Mouse (Mus musculus) ES-Bruce4 (cell line): Measurements from ENCODE around the gene AC109138.7. TPM values are rescaled to one million over a fixed set of nuclear protein-coding genes. Genes with fewer than 3 reads are reported as not detected.

ENCODE experiments used
- H3K27ac ChIP-seq: 2 replicates; pipeline ENCODE4 v1.5.1; 2012; ENCODE audit warnings: low read length, inconsistent platforms; ENCODE audit not compliant: insufficient read depth
- H3K27me3 ChIP-seq: 2 replicates; pipeline ENCODE4 v1.6.1; 2012; ENCODE audit warnings: mild to moderate bottlenecking, low read length, inconsistent platforms; ENCODE audit not compliant: control insufficient read depth, poor library complexity, insufficient read depth, severe bottlenecking
- H3K36me3 ChIP-seq: 2 replicates; pipeline ENCODE4 v1.6.1; 2012; ENCODE audit warnings: inconsistent platforms, mild to moderate bottlenecking, low read length, moderate library complexity; ENCODE audit not compliant: control insufficient read depth, poor library complexity, insufficient read depth, severe bottlenecking
- H3K4me1 ChIP-seq: one replicate; pipeline ENCODE4 v1.8.1; 2011; ENCODE audit warnings: low read length; ENCODE audit not compliant: control insufficient read depth, insufficient read depth
- H3K4me3 ChIP-seq: 2 replicates; pipeline ENCODE4 v1.5.1; 2011; ENCODE audit warnings: low read depth, mild to moderate bottlenecking, low read length
- H3K9ac ChIP-seq: 2 replicates; pipeline ENCODE4 v1.6.1; 2012; ENCODE audit warnings: low read depth, mild to moderate bottlenecking, inconsistent platforms; ENCODE audit not compliant: poor library complexity, severe bottlenecking
- H3K9me3 ChIP-seq: replicated peaks from 2 replicates; pipeline ENCODE4 v1.6.1; 2012; ENCODE audit warnings: mild to moderate bottlenecking, low read length, inconsistent platforms; ENCODE audit not compliant: control insufficient read depth, poor library complexity, insufficient read depth, severe bottlenecking
- CTCF ChIP-seq: IDR thresholded peaks from one replicate; pipeline ENCODE4 v1.8.1; 2011; ENCODE audit warnings: low read depth, low read length
- EP300 ChIP-seq: IDR thresholded peaks from 2 replicates; pipeline ENCODE4 v1.6.1; 2011; ENCODE audit warnings: low read depth, low read length; ENCODE audit not compliant: insufficient read depth
- POLR2A ChIP-seq: IDR thresholded peaks from one replicate; pipeline ENCODE4 v1.8.1; 2011; ENCODE audit warnings: low read length; ENCODE audit not compliant: insufficient read depth
- polyA plus RNA-seq: library from polyadenylated mRNA; stranded (reverse); fragments of >200 nt; gene quantifications from 2 replicates; pipeline ENCODE4 v1.2.4, GENCODE M21; 2011; ENCODE audit warnings: low read depth; ENCODE audit not compliant: missing spikeins, insufficient read depth, insufficient read length

The AC109138.7 gene
- polyA plus RNA-seq, 1 experiment = not detected

DNA sequence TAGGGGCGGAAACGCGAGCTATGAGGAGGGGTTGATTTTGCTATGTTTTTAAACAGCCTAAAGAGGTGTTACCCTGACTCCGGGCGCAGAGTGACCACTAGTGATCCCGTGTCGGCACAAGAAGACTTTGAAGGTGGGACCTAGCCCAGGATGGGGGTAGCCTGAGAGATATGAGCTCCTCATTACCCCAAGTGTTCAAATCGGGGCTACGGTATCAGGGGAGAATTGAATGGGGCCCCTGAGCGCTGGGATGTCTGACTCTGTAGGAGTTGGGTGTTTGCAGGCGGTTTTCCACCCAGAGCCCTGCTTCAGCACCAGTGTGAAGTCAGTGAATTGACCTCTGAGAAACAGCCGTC lies 43.7 kb downstream of the AC109138.7 start:
- Histone ChIP-seq H3K27me3 (no peaks in the 10 kb centered on the region), H3K27ac (no peak overlapping the region), H3K36me3 (no peaks in the 10 kb centered on the region)

DNA sequence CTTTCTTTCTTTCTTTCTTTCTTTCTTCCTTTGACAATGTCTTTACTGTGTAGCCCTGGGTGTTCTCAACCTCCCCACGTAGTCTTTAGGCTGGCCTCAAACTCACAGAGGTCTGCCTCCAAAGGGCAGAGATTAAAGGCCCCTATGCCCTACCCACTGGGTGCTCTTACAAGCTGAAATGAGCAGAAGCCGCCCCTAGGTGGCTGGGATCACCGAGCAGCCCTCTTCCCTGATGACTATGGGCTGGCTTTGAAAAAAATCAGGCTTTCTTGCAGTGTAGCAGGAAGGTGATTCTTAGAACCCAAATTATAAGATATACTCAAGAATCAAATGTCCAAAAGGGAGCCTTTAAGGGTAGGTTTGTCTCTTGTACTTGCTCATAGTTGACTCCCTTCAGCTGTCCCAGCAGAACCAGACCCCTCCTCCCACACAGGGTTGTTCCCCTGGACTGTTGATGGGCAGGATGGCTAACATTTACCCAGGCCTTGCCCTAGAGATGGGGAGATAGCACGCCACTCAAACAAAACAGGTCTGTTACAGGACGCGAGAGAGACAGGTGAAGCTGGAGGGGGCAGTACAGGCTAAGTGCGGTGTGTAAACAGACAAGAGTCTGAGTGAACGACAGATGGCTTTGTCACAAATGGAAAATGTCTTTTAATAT lies 47.0 kb downstream of the AC109138.7 start:
- no peak overlapping the region for H3K27ac ChIP-seq
- no peaks in the 10 kb centered on the region for H3K9me3 ChIP-seq
- TF ChIP-seq CTCF = no peak
- TF ChIP-seq EP300 = no peak
- TF ChIP-seq POLR2A = no peak
- H3K4me1 ChIP-seq = no peaks in the 10 kb centered on the region
- no peaks in the 10 kb centered on the region for H3K36me3 ChIP-seq
- H3K27me3 ChIP-seq = no peaks in the 10 kb centered on the region
- no peak overlapping the region for H3K9ac ChIP-seq
- H3K4me3 ChIP-seq = no peak overlapping the region

More for the DNA sequence above, 43.7 kb downstream of the AC109138.7 start:
- no peaks in the 10 kb centered on the region for H3K4me1 ChIP-seq
- H3K9ac ChIP-seq = peak overlapping the region; percentile 12
- peak overlapping the region; percentile 48 for H3K4me3 ChIP-seq
- H3K9me3 ChIP-seq = no peaks in the 10 kb centered on the region
- TF ChIP-seq CTCF (no peak), EP300 (no peak), POLR2A (no peak)

DNA sequence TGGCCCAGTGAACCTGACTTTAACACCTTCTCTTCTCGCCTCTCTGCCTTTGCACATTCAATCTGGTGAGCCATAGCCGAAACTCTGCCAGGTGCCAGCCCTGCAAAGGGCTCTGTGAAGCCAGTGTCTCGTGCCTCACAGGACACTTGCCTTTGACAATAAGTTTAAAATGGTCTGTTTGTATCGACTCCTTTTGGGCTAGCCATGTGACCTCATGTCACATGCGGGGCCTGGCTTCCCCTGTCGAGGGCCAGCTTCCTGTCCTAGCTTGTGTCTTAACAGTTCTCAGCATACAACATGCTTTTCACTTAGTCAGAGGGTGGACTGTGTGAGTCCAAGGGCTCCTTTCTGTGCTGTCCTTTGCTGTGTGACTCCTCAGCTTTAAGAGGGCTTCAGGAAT lies 48.6 kb downstream of the AC109138.7 start:
- Histone ChIP-seq H3K9ac (no peak overlapping the region), H3K4me3 (no peak overlapping the region), H3K27me3 (no peaks in the 10 kb centered on the region), H3K27ac (no peak overlapping the region), H3K9me3 (no peaks in the 10 kb centered on the region), H3K36me3 (no peaks in the 10 kb centered on the region), H3K4me1 (no peaks in the 10 kb centered on the region)
- TF ChIP-seq EP300 (no peak), POLR2A (no peak), CTCF (no peak)

DNA sequence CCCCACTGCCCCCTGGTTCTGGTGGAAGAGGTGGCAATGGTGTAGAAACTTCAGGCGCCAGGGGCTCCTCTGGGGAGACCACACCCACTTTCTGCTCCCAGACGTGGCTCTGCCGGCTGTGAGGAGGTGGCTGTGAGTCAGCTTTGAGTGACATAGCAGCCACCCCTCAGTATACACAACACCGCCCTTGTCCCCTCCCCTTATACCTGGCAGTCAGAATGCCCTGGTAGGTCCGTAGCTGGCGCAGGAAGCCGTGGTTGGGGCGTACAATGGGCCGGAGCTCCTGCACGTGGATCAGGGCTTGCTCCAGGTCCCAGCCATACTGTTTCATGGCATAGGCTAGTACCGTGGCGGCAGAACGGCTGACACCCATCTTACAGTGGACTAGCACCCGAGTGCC lies 49.5 kb downstream of the AC109138.7 start:
- H3K9ac ChIP-seq = no peak overlapping the region
- no peaks in the 10 kb centered on the region for H3K36me3 ChIP-seq
- H3K9me3 ChIP-seq = no peaks in the 10 kb centered on the region
- TF ChIP-seq POLR2A (no peak), CTCF (no peak), EP300 (no peak)
- H3K27me3 ChIP-seq = no peaks in the 10 kb centered on the region
- H3K4me1 ChIP-seq = no peaks in the 10 kb centered on the region
- no peak overlapping the region for H3K27ac ChIP-seq
- 0 out of 2 replicates have a peak overlapping the region, but pooled peaks have one; percentile 30 for H3K4me3 ChIP-seq

DNA sequence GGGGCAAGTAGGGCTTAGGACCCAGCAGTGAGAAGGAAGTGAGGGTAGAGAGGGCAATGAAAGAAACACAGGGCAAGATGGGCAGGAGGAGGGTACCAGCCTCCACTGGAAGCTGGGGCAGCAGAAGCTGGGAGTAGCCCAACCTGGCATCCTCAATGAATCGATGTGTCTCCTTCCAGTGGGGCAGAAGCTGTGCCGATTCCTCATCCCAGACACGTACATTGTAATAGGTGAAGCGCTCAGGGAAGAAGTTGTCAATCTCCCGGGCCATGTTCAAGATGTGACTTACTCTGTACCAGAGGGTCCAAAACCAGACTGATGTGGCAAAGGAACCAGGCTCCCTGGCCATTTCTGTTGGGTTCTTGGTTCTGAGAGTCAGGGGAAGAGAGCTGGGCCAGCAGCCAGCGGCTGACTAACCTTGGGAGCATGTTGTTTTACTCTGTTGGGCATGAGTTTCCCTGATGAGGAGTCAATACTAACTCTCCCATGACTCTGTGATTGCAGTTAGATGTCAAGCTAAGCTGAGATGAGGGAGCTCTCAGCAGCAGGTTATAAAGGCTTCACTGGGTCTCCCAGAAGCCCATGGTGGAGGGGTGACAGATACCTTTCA lies 50.1 kb downstream of the AC109138.7 start:
- Histone ChIP-seq H3K27me3 (no peaks in the 10 kb centered on the region), H3K9ac (no peak overlapping the region), H3K4me3 (no peak overlapping the region), H3K36me3 (no peaks in the 10 kb centered on the region), H3K27ac (no peak overlapping the region), H3K9me3 (no peaks in the 10 kb centered on the region), H3K4me1 (no peaks in the 10 kb centered on the region)
- TF ChIP-seq CTCF (no peak), POLR2A (no peak), EP300 (no peak)

DNA sequence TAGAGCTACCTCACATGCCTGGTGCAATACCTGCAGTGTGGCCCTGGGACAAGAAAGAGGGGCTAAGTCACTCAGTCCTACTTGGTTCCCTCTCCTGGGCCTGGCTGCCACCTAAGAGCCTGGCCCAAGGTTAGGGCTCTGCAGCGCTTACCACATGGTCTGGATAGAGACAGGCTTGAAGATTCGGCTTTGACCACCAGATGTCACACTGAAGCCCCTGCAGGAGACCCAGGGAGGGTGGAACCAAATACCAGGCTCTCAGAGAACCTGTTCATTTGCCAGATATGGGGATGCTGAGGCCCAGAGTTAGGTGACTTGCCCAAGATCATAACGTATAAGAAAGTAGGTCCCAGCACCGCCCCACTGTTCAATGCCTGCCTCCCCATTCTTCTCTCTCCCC lies 51.8 kb downstream of the AC109138.7 start:
- Histone ChIP-seq H3K36me3 (no peaks in the 10 kb centered on the region), H3K4me3 (no peak overlapping the region), H3K9ac (no peak overlapping the region), H3K27ac (no peak overlapping the region), H3K9me3 (no peaks in the 10 kb centered on the region), H3K27me3 (no peaks in the 10 kb centered on the region), H3K4me1 (no peaks in the 10 kb centered on the region)
- TF ChIP-seq EP300 (no peak), CTCF (peak; percentile 14)
